Mouse (Mus musculus) embryonic facial prominence, embryonic 15.5 days (tissue): ENCODE measurements around the gene Osbpl8. TPM values are rescaled to one million over a fixed set of nuclear protein-coding genes. Genes with fewer than 3 reads are reported as not detected.
A peak's percentile ranks its signal among the peaks of the same experiment; 100 is the strongest.

Experiments used
- ATAC-seq: fragments of 200-750 bp; cut with Nextera tagmentation; 2 replicates; pipeline ENCODE4 v1.8.0; 2017; ENCODE audit warnings: low read depth, moderate TSS enrichment; ENCODE audit not compliant: insufficient number of reproducible peaks, low FRiP score, low TSS enrichment
- H3K27ac ChIP-seq: fragments of 300-500 bp; sonication (generic); replicated peaks from 2 replicates; pipeline ENCODE4 v1.5.1; 2015; ENCODE audit warnings: mild to moderate bottlenecking, inconsistent platforms
- H3K27me3 ChIP-seq: fragments of 300-500 bp; sonication (generic); 2 replicates; pipeline ENCODE4 v1.6.1; 2015; ENCODE audit warnings: inconsistent platforms
- H3K36me3 ChIP-seq: fragments of 300-500 bp; sonication (generic); 2 replicates; pipeline ENCODE4 v1.6.1; 2015; ENCODE audit warnings: mild to moderate bottlenecking, inconsistent platforms
- H3K4me1 ChIP-seq: fragments of 300-500 bp; sonication (generic); 2 replicates; pipeline ENCODE4 v1.6.1; 2015; ENCODE audit warnings: inconsistent platforms
- H3K4me2 ChIP-seq: fragments of 300-500 bp; sonication (generic); replicated peaks from 2 replicates; pipeline ENCODE4 v1.6.1; 2015; ENCODE audit warnings: mild to moderate bottlenecking, inconsistent platforms
- H3K4me3 ChIP-seq: fragments of 300-500 bp; sonication (generic); replicated peaks from 2 replicates; pipeline ENCODE4 v1.5.1; 2015; ENCODE audit warnings: mild to moderate bottlenecking, inconsistent platforms
- H3K9ac ChIP-seq: fragments of 300-500 bp; sonication (generic); 2 replicates; pipeline ENCODE4 v1.6.1; 2015; ENCODE audit warnings: inconsistent platforms
- H3K9me3 ChIP-seq: fragments of 300-500 bp; sonication (generic); replicated peaks from 2 replicates; pipeline ENCODE4 v1.6.1; 2016; ENCODE audit warnings: inconsistent platforms
- WGBS: fragments of 180-500 bp; shearing (Covaris S2); methylation state at CpG from one replicate; pipeline ENCODE4 v1.1.7; 2015; 5-methylcytosine and 5-hydroxymethylcytosine counted together
- polyA plus RNA-seq: library from polyadenylated mRNA; unstranded; fragments of >200 nt; fragmentation: Nextera tagmentation; extraction: Ambion mirVana; gene quantifications from 2 replicates; pipeline ENCODE4 v1.2.1, GENCODE M21; 2015

Gene Osbpl8
- polyA plus RNA-seq, 1 experiment from 2014 or later, result 12.8 TPM

DNA sequence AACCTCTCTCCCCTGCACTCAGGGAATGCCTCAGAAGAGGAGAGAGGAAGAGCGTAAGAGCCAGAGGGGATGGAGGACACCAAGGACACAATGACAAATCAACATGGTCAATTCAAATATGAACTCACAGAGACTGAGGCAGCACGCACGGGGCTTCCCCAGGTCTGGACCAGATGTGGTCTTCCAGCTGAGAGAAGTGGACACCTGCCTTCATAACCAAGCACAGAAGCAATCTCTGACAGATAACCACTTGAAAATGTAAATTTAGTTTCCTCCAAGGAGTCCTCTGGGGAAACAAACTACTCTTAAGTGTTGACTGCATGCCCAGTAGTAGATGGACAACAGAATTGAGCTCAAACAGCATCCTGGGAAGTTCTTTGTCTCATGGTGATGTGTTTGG lies 9.5 kb upstream of the Osbpl8 start:
- no peak for ATAC-seq
- 87% methylated on average over 3 of the region's 3 CpGs for WGBS
- no peak overlapping the region for H3K27ac ChIP-seq
- no peaks in the 10 kb centered on the region for H3K4me1 ChIP-seq
- no peak overlapping the region for H3K4me2 ChIP-seq
- no peak overlapping the region for H3K9ac ChIP-seq
- H3K36me3 ChIP-seq, result no peaks in the 10 kb centered on the region
- no peaks in the 10 kb centered on the region for H3K27me3 ChIP-seq
- H3K9me3 ChIP-seq, result no peaks in the 10 kb centered on the region
- no peak overlapping the region for H3K4me3 ChIP-seq

DNA sequence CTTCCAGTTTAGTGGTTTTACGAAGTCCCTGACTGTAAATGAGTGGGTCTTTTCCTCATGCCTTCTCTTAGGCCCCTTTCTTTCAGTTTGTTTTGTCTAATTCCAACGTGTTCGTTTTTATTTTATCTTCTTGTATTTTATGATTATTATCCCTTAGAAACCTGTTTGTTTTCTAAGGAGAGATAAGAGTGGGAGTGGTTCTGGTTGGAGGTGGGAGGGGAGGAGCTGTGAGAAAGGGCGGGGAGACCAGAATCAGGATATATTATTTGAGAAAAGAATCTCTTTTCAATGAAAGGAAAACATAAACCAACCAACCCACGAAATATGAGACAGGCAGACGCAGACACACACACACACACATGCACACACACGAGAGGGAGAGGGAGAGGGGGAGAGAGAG lies 9.0 kb upstream of the Osbpl8 start:
- H3K4me2 ChIP-seq, result no peak overlapping the region
- no peak overlapping the region for H3K4me3 ChIP-seq
- H3K27me3 ChIP-seq, result no peaks in the 10 kb centered on the region
- H3K4me1 ChIP-seq, result no peaks in the 10 kb centered on the region
- no peak for ATAC-seq
- H3K9me3 ChIP-seq, result no peaks in the 10 kb centered on the region
- H3K36me3 ChIP-seq, result no peaks in the 10 kb centered on the region
- no peak overlapping the region for H3K27ac ChIP-seq
- H3K9ac ChIP-seq, result no peak overlapping the region
- 52% methylated on average over 7 of the region's 7 CpGs for WGBS

DNA sequence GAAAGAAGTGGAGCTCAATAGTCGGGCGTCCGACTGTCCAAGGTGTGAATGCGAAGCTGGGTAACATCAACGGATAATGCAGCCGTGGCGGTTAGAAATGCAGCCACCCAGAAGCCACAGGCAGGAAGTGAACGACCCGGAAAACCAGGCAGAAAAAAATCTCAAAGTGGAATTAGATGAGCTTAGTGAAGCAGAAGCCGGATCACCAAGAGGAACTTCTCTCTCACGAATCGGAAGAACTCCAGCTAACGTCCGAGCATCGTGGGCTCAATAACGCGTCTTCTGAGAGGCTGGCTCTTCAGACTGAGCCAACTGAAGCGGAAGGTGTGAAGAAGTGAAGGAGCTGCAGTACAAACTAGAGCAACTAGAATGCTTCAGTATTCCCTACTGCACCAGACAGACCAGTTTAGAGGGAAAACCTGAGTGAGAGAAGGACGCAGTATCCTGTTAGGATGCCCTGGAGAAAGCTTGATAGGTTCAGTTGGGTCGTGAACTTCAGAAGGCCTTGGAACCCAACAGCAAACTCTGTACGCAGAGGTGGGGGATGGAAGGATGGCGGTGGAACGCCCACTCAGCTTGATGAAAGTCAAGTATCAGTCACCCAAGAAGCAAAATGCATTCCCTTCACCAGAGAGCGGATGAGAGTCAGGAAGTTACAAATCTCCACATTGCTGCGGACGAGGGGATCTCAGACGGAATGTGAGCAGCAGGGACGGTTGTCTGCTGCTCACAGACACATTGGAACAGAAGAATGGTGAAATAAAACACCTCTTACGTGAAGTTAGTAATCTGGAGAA lies 8.0 kb upstream of the Osbpl8 start:
- 82% methylated on average over 29 of the region's 29 CpGs for WGBS
- Histone ChIP-seq H3K9ac (no peak overlapping the region), H3K9me3 (no peaks in the 10 kb centered on the region), H3K27me3 (no peaks in the 10 kb centered on the region), H3K4me3 (no peak overlapping the region), H3K4me2 (no peak overlapping the region), H3K4me1 (no peaks in the 10 kb centered on the region), H3K36me3 (no peaks in the 10 kb centered on the region), H3K27ac (no peak overlapping the region)
- ATAC-seq, result no peak

DNA sequence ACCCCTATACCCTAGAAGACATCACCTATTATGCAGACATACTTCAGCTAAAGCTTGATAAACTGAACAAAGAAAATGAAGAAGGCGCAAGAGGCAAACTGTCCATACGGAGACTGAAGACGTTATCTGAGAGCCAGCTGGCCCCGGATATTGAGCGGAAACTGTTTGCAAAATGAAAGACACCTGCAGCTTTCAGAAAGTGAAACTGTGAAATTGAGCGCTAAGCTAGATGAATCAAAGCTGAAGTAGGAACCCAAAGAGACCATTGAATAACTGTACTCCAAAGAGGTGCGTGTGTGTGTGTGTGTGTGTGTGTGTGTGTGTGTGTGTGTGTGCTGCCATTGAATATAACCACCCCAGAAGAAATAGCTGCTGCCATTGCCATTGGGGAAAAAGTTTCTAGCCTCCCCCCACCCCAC lies 7.3 kb upstream of the Osbpl8 start:
- Histone ChIP-seq H3K9me3 (no peaks in the 10 kb centered on the region), H3K4me2 (no peak overlapping the region), H3K36me3 (no peaks in the 10 kb centered on the region), H3K27ac (no peak overlapping the region), H3K4me3 (no peak overlapping the region), H3K4me1 (no peaks in the 10 kb centered on the region), H3K9ac (no peak overlapping the region), H3K27me3 (no peaks in the 10 kb centered on the region)
- WGBS, result 61% methylated on average over 7 of the region's 7 CpGs
- ATAC-seq, result no peak

DNA sequence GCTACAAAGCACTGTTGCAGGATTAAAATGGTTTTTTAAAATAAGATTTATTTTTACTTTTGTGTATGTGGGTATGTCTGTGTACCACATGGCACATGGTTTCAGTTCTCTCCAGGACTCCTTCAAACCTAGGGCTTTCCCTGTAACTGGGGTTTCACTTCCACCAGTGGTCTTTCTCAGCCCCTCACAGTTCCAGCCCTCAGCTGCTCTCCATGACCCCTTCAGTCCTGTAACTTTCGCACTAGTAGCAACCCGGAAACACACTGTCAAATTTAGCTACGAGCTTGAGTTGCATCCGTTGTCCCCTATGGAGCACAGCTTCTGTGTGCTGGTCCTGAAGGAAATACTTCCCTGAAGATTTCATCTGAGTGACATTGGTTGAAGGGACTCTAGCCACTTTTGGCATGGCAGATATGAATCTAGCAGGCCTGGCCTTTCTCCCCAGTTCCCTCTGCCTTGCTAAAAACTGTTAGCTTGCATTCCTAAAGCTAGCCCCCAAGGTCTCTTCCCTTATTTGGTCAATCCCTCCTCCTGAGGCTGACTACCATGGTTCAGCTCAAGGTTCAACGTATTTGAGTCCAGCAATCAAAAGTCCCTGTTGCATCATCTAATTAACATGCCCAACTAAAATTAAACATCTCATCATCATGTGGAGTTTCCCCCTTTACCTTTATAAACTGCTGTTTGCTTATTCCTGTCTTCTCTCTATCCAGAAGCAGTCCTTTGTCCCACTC lies 4.6 kb upstream of the Osbpl8 start:
- 0 out of 2 replicates have a peak, but pooled peaks cover 10% of the 10 kb centered on the region for H3K4me1 ChIP-seq
- no peak overlapping the region for H3K4me3 ChIP-seq
- no peak overlapping the region for H3K4me2 ChIP-seq
- H3K9ac ChIP-seq, result no peak overlapping the region
- H3K27ac ChIP-seq, result no peak overlapping the region
- no peaks in the 10 kb centered on the region for H3K36me3 ChIP-seq
- WGBS, result 69% methylated on average over 5 of the region's 5 CpGs
- H3K9me3 ChIP-seq, result no peaks in the 10 kb centered on the region
- no peak for ATAC-seq
- no peaks in the 10 kb centered on the region for H3K27me3 ChIP-seq

GRCm38 (mm10) chr10:111160540-111160939 lies 4.0 kb upstream of the Osbpl8 start:
- Histone ChIP-seq H3K4me3 (no peak overlapping the region), H3K27me3 (no peaks in the 10 kb centered on the region), H3K9me3 (no peaks in the 10 kb centered on the region), H3K9ac (no peak overlapping the region), H3K36me3 (no peaks in the 10 kb centered on the region), H3K27ac (no peak overlapping the region), H3K4me2 (no peak overlapping the region), H3K4me1 (0 out of 2 replicates have a peak, but pooled peaks cover 10% of the 10 kb centered on the region)
- 76% methylated on average over 3 of the region's 3 CpGs for WGBS
- ATAC-seq, result no peak

DNA sequence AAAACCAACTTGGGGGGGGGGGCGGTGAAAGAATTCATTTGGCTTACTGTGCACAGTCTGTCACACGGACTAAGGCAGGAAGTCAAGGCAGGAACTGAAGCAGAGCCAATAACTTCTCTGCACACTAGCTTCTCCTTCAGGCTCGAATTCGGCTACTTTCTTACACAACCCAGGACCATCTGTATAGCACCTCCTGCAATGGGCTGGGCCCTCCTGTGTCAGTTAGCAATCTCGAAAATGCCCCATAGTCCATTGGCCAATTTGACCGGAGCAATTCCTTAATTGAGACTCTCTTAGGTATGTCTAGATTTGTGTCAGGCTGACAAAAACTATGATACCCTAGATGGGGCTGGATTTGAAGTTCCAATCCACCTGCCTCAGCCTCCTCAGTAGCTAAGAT lies 3.2 kb upstream of the Osbpl8 start:
- no peaks in the 10 kb centered on the region for H3K36me3 ChIP-seq
- H3K27ac ChIP-seq, result no peak overlapping the region
- no peak for ATAC-seq
- no peak overlapping the region for H3K4me2 ChIP-seq
- no peak overlapping the region for H3K4me3 ChIP-seq
- no peaks in the 10 kb centered on the region for H3K9me3 ChIP-seq
- 77% methylated on average over 6 of the region's 6 CpGs for WGBS
- peaks cover 16% of the 10 kb centered on the region for H3K4me1 ChIP-seq
- no peak overlapping the region for H3K9ac ChIP-seq
- no peaks in the 10 kb centered on the region for H3K27me3 ChIP-seq

- ATAC-seq, result no peak
- Histone ChIP-seq H3K4me3 (no peak overlapping the region), H3K4me2 (no peak overlapping the region), H3K9ac (no peak overlapping the region), H3K36me3 (no peaks in the 10 kb centered on the region), H3K27me3 (no peaks in the 10 kb centered on the region), H3K4me1 (peaks cover 19% of the 10 kb centered on the region), H3K9me3 (no peaks in the 10 kb centered on the region), H3K27ac (no peak overlapping the region)
- 72% methylated on average over 3 of the region's 3 CpGs for WGBS
Observed at GRCm38 (mm10) chr10:111163025-111163424, 1.5 kb upstream of the Osbpl8 start.

GRCm38 (mm10) chr10:111163601-111164240 lies 831 bp upstream of the Osbpl8 start:
- no peaks in the 10 kb centered on the region for H3K9me3 ChIP-seq
- H3K27ac ChIP-seq, result peak overlapping the region; percentile 94
- no peak for ATAC-seq
- H3K4me1 ChIP-seq, result peaks cover 19% of the 10 kb centered on the region
- no peak overlapping the region for H3K9ac ChIP-seq
- no peaks in the 10 kb centered on the region for H3K36me3 ChIP-seq
- peak overlapping the region; percentile 93 for H3K4me3 ChIP-seq
- 22% methylated on average over 9 of the region's 9 CpGs for WGBS
- peak overlapping the region; percentile 73 for H3K4me2 ChIP-seq
- no peaks in the 10 kb centered on the region for H3K27me3 ChIP-seq

DNA sequence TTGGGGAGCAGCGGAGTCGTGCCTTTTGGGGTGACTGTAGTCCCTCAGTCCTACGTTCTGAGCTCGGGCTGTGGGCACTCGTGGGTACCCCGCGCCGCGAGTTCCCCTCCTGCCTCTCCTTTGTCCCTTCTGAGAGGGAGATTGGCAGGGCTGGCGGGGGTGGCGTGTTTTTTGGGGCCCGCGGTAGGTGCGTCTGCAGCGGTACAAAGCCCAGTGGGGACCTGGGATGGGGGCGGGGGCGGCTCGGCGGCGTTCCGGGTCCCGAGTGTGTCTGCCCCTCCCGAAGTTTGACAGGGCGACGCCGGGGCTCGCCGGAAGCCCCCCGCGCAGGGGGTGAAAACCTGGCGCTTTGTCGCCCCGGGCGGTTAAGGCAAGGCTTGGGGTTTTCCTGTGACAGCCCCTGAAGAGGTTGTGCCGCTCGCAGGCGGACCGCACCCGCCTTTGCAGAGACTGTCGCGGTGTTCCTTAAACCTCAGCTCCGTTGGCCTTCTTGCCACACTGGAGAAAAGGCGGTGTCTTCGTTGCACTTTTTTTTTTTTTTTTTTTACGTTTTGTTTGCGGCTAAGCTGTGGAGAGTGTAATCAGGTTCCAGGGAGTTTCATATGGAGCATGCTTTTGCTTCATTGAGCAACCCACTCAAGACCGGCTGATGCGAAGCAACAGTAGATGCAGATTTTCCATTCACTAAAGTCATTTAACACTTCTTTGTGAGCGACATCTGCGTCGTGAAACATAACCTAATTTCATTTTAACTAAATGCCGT lies 848 bp downstream of the Osbpl8 start:
- peak overlapping the region; percentile 84 for H3K9ac ChIP-seq
- ATAC-seq, result peak; percentile 45
- H3K27me3 ChIP-seq, result no peaks in the 10 kb centered on the region
- H3K4me1 ChIP-seq, result peaks cover 19% of the 10 kb centered on the region
- peak overlapping the region; percentile 73 for H3K4me2 ChIP-seq
- under 1% methylated on average over 52 of the region's 52 CpGs for WGBS
- no peaks in the 10 kb centered on the region for H3K9me3 ChIP-seq
- no peaks in the 10 kb centered on the region for H3K36me3 ChIP-seq
- peak overlapping the region; percentile 94 for H3K27ac ChIP-seq
- peak overlapping the region; percentile 93 for H3K4me3 ChIP-seq
